Mouse (Mus musculus) small intestine, adult 2 months (tissue): ENCODE data around the gene Pde4b.

Experiments used
- CTCF ChIP-seq: fragments of 200-500 bp; IDR thresholded peaks from 2 replicates; pipeline ENCODE4 v1.5.1; 2012; ENCODE audit warnings: low read depth, mild to moderate bottlenecking, control low read depth, inconsistent platforms, low read length, moderate library complexity, mixed read lengths; ENCODE audit not compliant: insufficient replicate concordance, insufficient read length; ENCODE audit errors: extremely low read depth
- POLR2A ChIP-seq: fragments of 200-500 bp; IDR thresholded peaks from 2 replicates; pipeline ENCODE4 v1.6.1; 2012; ENCODE audit warnings: low read depth, mild to moderate bottlenecking, control low read depth, inconsistent platforms, low read length, moderate library complexity

- TF ChIP-seq CTCF = no peak
- TF ChIP-seq POLR2A = no peak
Measured at GRCm38 (mm10) chr4:102621120-102621519, 533.8 kb downstream of the Pde4b start.
